Mouse (Mus musculus) left cerebral cortex, adult 18-20 months (tissue): Measurements from ENCODE around the gene Sgce. TPM values are rescaled to one million over a fixed set of nuclear protein-coding genes. Genes with fewer than 3 reads are reported as not detected.

Experiments used
- DNase-seq, 2 experiments: peaks; one replicate each; pipeline ENCODE4 v3.0.0; 2021 to 2022; ENCODE audit warnings: low spot score in 2 of 2, mixed read lengths in 1 of 2
- total RNA-seq, 2 experiments: library from RNA; stranded (reverse); gene quantifications; 2 replicates each; pipeline ENCODE4 v1.2.3; 2021

Gene Sgce
- total RNA-seq, 2 experiments from 2014 or later: 34.0 TPM

DNA sequence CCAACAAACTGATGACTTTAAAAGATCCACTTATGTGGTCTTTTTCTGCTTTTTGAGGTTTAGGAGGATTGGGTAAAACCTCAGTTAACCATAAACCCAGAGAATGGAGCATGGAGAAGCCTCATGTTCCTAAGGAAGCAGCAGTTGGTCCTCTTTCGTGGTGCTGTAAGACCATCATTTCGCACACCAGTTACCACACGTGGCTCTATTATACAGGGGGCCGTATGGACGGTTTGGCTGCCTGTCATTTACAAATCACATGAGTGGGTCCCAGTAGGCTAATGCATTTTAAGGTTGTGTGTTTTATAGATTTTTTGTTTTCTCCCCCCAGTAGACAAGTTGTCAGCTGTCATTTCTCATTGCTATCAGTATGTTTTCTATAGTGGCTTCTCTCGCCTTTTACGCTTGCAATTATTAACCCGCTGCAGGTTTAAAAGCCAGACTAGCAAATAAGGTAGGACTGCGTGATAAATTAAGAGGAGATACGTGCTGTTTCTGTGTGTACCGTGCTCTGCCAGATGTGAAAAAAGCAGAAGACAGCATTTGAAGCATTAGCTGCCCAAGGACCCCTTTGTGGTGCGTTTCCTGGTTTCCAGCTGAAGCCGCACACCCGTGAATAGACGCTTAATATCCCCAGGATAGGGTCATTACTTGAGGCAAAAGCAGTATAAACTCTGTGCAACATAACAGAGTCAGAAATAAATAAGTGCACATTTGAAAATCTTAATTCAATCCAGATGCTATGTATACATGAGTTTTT lies 22.8 kb downstream of the Sgce start:
- no peak for DNase-seq

DNA sequence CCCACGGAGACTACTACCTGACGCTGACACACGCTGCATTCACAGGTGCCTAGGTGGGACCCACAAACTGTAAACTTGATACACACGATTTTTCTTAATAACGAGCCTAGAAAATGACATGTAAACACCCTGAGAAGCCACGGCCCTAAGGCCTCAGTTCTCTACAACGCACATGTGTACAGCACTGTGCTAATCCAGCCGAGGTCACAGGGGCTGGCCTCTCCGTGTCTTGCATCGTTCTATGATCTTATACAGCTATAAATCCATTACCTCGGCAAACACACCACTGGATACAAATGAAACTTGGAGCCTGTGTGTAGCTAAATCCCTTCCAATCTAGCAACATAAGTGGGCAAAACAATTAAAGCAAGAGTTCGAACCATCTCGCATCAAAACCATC lies 24.3 kb downstream of the Sgce start:
- DNase-seq: no peak

DNA sequence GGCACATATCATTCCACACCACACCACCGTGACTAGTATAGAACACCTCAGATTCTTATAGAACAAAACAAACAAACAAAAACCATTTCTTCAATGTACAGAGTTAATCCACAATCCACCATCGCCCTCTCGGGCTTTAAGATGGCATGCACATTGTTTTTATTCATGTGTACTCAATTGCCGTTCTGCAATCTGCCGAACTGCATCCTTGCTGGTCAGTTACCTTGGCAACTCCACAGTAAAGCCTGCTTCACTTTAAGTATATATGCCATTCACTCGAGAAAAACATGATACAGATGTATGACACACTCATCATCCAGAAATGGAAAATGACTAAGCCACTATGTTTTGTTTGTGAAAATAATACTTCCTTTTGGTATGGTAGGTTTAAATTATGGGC lies 24.9 kb downstream of the Sgce start:
- no peak for DNase-seq

DNA sequence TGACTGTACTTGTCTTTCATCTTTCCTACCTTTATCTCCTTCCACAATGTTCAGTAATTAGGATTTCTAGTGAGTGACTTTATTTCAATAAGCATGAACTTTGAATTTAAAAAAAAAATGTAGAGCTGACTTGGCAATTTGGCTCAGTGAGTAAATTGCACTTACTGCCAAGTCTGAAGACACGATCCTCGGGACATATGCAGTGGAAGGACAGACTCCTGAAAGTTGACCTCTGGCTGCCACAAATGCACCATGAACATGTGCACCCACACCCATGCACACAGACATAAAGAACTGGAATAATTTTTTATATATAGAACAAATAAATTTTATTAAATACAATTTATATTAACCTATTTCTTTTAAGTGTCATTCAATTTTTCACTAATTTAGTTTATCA lies 29.7 kb downstream of the Sgce start:
- no peak for DNase-seq

- DNase-seq: no peak
Observed at GRCm38 (mm10) chr6:4716171-4716570, 30.8 kb downstream of the Sgce start.

GRCm38 (mm10) chr6:4708971-4709370 lies 38.0 kb downstream of the Sgce start:
- DNase-seq: no peak

- no peak for DNase-seq
Observed at GRCm38 (mm10) chr6:4706415-4706814, 40.6 kb downstream of the Sgce start.

DNA sequence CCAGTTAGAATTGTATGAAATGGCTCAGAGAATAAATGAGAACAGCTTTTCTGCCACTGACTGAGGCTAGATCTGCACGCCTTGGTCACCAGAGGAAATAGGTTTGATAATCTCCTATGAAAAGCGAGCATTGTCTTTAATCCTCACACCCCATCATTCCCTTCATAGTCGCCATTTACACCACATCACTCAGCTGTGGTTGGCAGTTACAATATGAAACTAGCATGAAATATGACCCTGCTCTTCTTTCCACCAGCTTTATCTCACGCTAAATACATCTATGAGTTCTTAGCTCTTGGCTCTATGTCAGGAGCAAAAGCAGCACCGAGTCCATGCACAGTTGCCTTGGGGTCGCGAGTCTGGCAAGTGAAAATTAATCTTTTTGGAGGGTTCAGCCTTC lies 43.1 kb downstream of the Sgce start:
- DNase-seq: no peak

- no peak for DNase-seq
Observed at GRCm38 (mm10) chr6:4701641-4702040, 45.4 kb downstream of the Sgce start.

- no peak for DNase-seq
Observed at GRCm38 (mm10) chr6:4695778-4696177, 51.2 kb downstream of the Sgce start.

DNA sequence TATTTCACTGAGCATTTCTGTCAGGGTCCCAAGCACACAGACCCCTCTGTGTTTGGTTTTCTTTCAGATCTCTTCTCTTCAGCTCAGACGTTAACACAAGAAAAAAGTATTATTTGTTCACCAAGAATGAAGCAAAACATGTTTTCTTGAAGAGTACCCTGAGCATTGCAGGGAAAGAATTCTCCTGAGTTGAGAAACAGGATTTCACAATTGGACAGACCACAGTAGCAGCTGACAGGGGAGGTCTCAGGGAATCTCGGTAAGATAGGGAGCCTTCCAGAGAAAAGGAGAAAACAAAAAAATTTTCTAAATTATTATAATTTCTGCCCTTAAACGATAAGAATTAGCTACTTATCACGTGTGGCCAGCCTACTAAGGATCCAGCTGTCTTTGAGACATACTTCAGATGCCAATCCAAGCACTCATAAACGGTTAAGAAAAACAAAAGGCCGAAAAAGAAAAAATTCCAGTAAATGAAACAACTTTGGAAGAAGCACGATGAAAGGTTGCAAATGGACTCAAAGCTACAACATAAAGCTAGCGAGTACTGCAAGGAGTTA lies 52.3 kb downstream of the Sgce start:
- no peak for DNase-seq

DNA sequence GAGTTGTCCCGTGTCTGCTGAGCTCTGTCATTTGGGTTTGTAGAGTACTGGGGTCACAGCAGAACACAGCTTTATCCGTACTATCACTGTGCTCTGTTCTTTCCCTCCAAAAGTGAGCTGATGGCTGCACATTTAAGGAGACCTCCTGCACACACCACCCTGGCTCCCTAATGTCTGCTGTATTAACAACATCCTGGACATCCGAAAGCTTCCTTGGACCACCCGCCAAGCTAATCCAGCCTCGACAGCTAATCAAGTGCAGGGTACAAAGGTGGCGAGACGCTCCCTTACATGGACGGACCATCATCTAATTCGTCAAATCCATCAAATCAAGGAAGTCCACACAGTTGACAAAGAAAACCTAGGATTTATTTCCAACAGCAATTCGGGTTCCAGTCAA lies 53.5 kb downstream of the Sgce start:
- DNase-seq: no peak

GRCm38 (mm10) chr6:4690438-4690837 lies 56.6 kb downstream of the Sgce start:
- no peak for DNase-seq

- DNase-seq: no peak
Observed at GRCm38 (mm10) chr6:4684706-4685340, 62.2 kb downstream of the Sgce start.

DNA sequence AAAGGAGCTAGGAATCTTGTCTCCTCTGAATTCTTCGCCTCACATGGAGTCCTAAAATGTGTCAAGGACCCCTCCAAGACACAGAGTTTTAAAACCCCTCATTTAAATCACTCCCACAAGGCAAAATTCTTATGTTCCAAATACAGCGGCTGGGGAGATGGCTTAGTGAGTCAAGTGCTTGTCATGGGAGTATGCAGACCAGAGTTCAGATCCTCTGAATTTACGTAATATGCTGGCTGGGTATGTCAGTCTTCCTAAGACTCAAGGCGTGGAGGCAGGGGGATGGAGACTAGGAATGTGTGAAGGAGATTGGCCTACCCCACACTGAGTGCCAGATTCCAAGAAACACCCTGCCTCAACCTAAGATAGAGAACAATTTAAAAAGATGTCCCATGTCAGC lies 66.4 kb downstream of the Sgce start:
- DNase-seq: no peak

DNA sequence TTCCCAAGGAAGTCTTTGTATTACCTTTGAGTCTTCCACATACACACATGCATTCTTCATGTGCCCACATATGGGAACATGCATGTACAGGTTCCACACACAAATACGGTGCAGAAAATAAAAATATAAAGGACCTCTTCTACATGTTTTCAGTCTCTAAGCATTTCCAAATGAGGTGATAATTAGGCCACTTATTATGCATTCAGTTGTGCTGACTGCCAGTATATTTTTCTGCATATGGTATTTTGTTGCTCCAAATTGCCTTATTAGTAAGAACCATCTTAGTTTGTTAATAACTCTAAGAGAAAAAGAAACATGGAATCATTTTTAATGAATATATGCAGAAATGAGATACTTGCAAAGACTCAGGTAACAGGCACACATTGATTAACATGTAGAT lies 67.0 kb downstream of the Sgce start:
- DNase-seq: no peak

DNA sequence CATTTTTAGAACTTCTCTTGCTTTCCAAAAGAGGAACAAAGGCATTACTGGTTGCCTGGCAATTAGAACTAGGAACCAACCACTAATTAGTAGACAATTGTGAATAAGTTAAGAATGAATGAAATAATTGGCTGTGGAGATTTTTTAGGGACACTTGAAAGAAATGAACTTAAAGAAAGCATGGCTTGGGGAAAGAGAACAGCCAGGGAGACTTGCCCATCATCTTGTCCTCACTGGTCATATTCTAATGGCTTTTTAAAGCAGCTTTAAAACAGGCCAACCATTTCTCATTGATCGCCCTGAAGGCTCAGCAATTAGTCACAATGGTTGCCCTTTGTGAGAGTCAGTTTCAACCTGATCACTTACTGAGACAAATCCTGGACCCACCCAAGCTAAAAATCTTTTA lies 69.6 kb downstream of the Sgce start:
- no peak for DNase-seq

- no peak for DNase-seq
Observed at GRCm38 (mm10) chr6:4665154-4665553, 81.9 kb downstream of the Sgce start.

GRCm38 (mm10) chr6:4664313-4664712 lies 82.7 kb downstream of the Sgce start:
- DNase-seq: no peak

GRCm38 (mm10) chr6:4663516-4663915 lies 83.5 kb downstream of the Sgce start:
- DNase-seq: no peak

DNA sequence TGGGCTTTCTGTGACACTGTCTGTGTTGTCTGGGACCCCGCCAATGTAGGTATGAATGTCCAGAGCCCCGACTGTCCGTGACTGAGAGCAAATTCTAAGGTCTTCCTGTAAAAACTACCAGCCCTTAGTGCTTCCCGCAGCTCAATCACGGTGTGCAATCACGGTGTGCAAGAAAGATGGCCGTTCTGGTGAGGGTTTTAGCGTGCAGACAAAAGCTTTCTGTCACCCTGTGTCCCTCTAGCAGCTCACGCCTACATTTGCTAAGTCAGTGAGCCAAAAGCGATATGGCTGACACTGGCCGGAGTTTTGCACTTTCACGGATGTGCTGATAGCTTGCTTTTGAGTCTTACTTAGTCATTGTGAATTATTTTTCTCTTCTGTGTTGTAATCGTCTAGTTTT lies 88.1 kb downstream of the Sgce start:
- no peak for DNase-seq

GRCm38 (mm10) chr6:4655924-4656323 lies 91.1 kb downstream of the Sgce start:
- no peak for DNase-seq

DNA sequence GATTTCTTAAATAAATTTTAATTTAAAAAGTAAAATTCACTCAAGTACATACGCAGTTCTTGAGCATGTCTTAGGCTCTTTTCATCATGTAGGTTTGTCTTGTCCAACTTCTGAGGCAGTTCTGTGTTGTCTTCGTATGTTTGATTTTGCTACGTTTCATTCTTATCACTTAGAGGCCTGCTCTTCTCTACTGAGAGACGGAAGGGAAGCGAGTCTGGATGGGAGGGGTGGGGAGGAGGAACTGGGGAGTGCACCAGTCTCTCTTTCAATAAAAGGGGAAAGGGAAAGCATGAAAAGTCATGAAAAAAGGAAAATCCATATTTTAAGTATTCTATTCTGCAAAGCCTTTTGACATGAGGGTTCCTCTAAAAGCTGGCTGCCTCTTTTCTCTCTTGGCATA lies 91.5 kb downstream of the Sgce start:
- no peak for DNase-seq
